Mouse (Mus musculus) intestine, embryonic 16.5 days (tissue): ENCODE measurements at regions not wholly inside any gene's neighbourhood (a gene's known extent, or its start where the extent isn't known, plus 50 kb on each side); places are given as distances from the start of the nearest gene placed in this dataset.

Source experiments
- ATAC-seq: fragments of 200-750 bp; cut with Nextera tagmentation; 2 replicates; pipeline ENCODE4 v1.8.0; 2017; ENCODE audit warnings: moderate TSS enrichment, moderate library complexity
- H3K27ac ChIP-seq: fragments of 300-500 bp; sonication (generic); 2 replicates; pipeline ENCODE4 v1.5.1; 2014; ENCODE audit warnings: mild to moderate bottlenecking, low read length
- H3K27me3 ChIP-seq: fragments of 300-500 bp; sonication (generic); replicated peaks from 2 replicates; pipeline ENCODE4 v1.6.1; 2014; ENCODE audit warnings: low read length, control low read depth, mixed read lengths; ENCODE audit not compliant: control insufficient read depth, insufficient read depth
- H3K36me3 ChIP-seq: fragments of 300-500 bp; sonication (generic); 2 replicates; pipeline ENCODE4 v1.6.1; 2014; ENCODE audit warnings: low read length, control low read depth; ENCODE audit not compliant: control insufficient read depth, insufficient read depth
- H3K4me1 ChIP-seq: fragments of 300-500 bp; sonication (generic); 2 replicates; pipeline ENCODE4 v1.6.1; 2014; ENCODE audit warnings: low read length, control low read depth, mixed read lengths; ENCODE audit not compliant: control insufficient read depth, insufficient read depth
- H3K4me2 ChIP-seq: fragments of 300-500 bp; sonication (generic); 2 replicates; pipeline ENCODE4 v1.6.1; 2014; ENCODE audit warnings: low read depth, low read length, control low read depth
- H3K4me3 ChIP-seq: fragments of 300-500 bp; sonication (generic); 2 replicates; pipeline ENCODE4 v1.5.1; 2014; ENCODE audit warnings: mild to moderate bottlenecking, low read length
- H3K9ac ChIP-seq: fragments of 300-500 bp; sonication (generic); 2 replicates; pipeline ENCODE4 v1.6.1; 2014; ENCODE audit warnings: low read depth, low read length
- H3K9me3 ChIP-seq: fragments of 300-500 bp; sonication (generic); 2 replicates; pipeline ENCODE4 v1.6.1; 2016; ENCODE audit warnings: low read length, control low read depth; ENCODE audit not compliant: control insufficient read depth
- WGBS: fragments of 180-500 bp; shearing (Covaris S2); extraction: QIAGEN DNeasy Blood & Tissue Kit; methylation state at CpG from one replicate; pipeline ENCODE4 v1.1.7; 2014; 5-methylcytosine and 5-hydroxymethylcytosine counted together

- no peak overlapping the region for H3K9ac ChIP-seq
- no peak for ATAC-seq
- 90% methylated on average over 3 of the region's 3 CpGs for WGBS
- H3K4me2 ChIP-seq: no peak overlapping the region
- no peaks in the 10 kb centered on the region for H3K4me1 ChIP-seq
- no peaks in the 10 kb centered on the region for H3K9me3 ChIP-seq
- no peak overlapping the region for H3K27ac ChIP-seq
- no peaks in the 10 kb centered on the region for H3K36me3 ChIP-seq
- H3K4me3 ChIP-seq: no peak overlapping the region
- H3K27me3 ChIP-seq: no peaks in the 10 kb centered on the region
Observed at GRCm38 (mm10) chr3:70196671-70197070, 189.3 kb downstream of the Otol1 start.

- no peak overlapping the region for H3K4me3 ChIP-seq
- no peak overlapping the region for H3K4me2 ChIP-seq
- no peaks in the 10 kb centered on the region for H3K4me1 ChIP-seq
- H3K9me3 ChIP-seq: no peaks in the 10 kb centered on the region
- no peaks in the 10 kb centered on the region for H3K27me3 ChIP-seq
- H3K9ac ChIP-seq: no peak overlapping the region
- no peak for ATAC-seq
- WGBS: 83% methylated on average over 3 of the region's 3 CpGs
- no peak overlapping the region for H3K27ac ChIP-seq
- no peaks in the 10 kb centered on the region for H3K36me3 ChIP-seq
Observed at GRCm38 (mm10) chr3:70198890-70199289, 191.5 kb downstream of the Otol1 start.

GRCm38 (mm10) chr3:70201334-70201943 lies 194.0 kb downstream of the Otol1 start:
- Histone ChIP-seq H3K27me3 (no peaks in the 10 kb centered on the region), H3K4me3 (no peak overlapping the region), H3K36me3 (no peaks in the 10 kb centered on the region), H3K4me1 (no peaks in the 10 kb centered on the region), H3K9me3 (no peaks in the 10 kb centered on the region), H3K4me2 (no peak overlapping the region), H3K9ac (no peak overlapping the region), H3K27ac (no peak overlapping the region)
- WGBS: 72% methylated on average over 3 of the region's 3 CpGs
- no peak for ATAC-seq

GRCm38 (mm10) chr3:70215195-70215594 lies 207.8 kb downstream of the Otol1 start:
- Histone ChIP-seq H3K9me3 (no peaks in the 10 kb centered on the region), H3K27me3 (no peaks in the 10 kb centered on the region), H3K4me2 (no peak overlapping the region), H3K27ac (no peak overlapping the region), H3K9ac (no peak overlapping the region), H3K4me3 (no peak overlapping the region), H3K36me3 (no peaks in the 10 kb centered on the region), H3K4me1 (no peaks in the 10 kb centered on the region)
- 86% methylated on average over 3 of the region's 3 CpGs for WGBS
- no peak for ATAC-seq

- no peaks in the 10 kb centered on the region for H3K4me1 ChIP-seq
- no peaks in the 10 kb centered on the region for H3K36me3 ChIP-seq
- no peaks in the 10 kb centered on the region for H3K9me3 ChIP-seq
- no peaks in the 10 kb centered on the region for H3K27me3 ChIP-seq
- H3K4me2 ChIP-seq: no peak overlapping the region
- H3K27ac ChIP-seq: no peak overlapping the region
- 78% methylated on average over 1 of the region's 1 CpGs for WGBS
- no peak overlapping the region for H3K4me3 ChIP-seq
- H3K9ac ChIP-seq: no peak overlapping the region
- no peak for ATAC-seq
Observed at GRCm38 (mm10) chr3:70216096-70216495, 208.7 kb downstream of the Otol1 start.

GRCm38 (mm10) chr3:70218757-70219360 lies 211.4 kb downstream of the Otol1 start:
- H3K9ac ChIP-seq: no peak overlapping the region
- no peak overlapping the region for H3K27ac ChIP-seq
- WGBS: 78% methylated on average over 4 of the region's 4 CpGs
- no peak overlapping the region for H3K4me3 ChIP-seq
- no peaks in the 10 kb centered on the region for H3K9me3 ChIP-seq
- no peaks in the 10 kb centered on the region for H3K36me3 ChIP-seq
- H3K27me3 ChIP-seq: no peaks in the 10 kb centered on the region
- ATAC-seq: no peak
- no peaks in the 10 kb centered on the region for H3K4me1 ChIP-seq
- no peak overlapping the region for H3K4me2 ChIP-seq

GRCm38 (mm10) chr3:70223443-70224065 lies 216.1 kb downstream of the Otol1 start:
- Histone ChIP-seq H3K4me3 (no peak overlapping the region), H3K9me3 (no peaks in the 10 kb centered on the region), H3K27ac (no peak overlapping the region), H3K4me1 (no peaks in the 10 kb centered on the region), H3K27me3 (no peaks in the 10 kb centered on the region), H3K4me2 (no peak overlapping the region), H3K9ac (no peak overlapping the region), H3K36me3 (no peaks in the 10 kb centered on the region)
- WGBS: 74% methylated on average over 3 of the region's 3 CpGs
- ATAC-seq: no peak

GRCm38 (mm10) chr3:70224846-70225245 lies 217.4 kb downstream of the Otol1 start:
- 87% methylated on average over 6 of the region's 6 CpGs for WGBS
- ATAC-seq: no peak
- Histone ChIP-seq H3K9me3 (no peaks in the 10 kb centered on the region), H3K27me3 (no peaks in the 10 kb centered on the region), H3K4me3 (no peak overlapping the region), H3K4me1 (no peaks in the 10 kb centered on the region), H3K36me3 (no peaks in the 10 kb centered on the region), H3K4me2 (no peak overlapping the region), H3K9ac (no peak overlapping the region), H3K27ac (no peak overlapping the region)

GRCm38 (mm10) chr3:70227165-70227564 lies 219.8 kb downstream of the Otol1 start:
- Histone ChIP-seq H3K27me3 (no peaks in the 10 kb centered on the region), H3K9ac (no peak overlapping the region), H3K4me2 (no peak overlapping the region), H3K36me3 (no peaks in the 10 kb centered on the region), H3K9me3 (no peaks in the 10 kb centered on the region), H3K27ac (no peak overlapping the region), H3K4me1 (no peaks in the 10 kb centered on the region), H3K4me3 (no peak overlapping the region)
- 72% methylated on average over 4 of the region's 4 CpGs for WGBS
- ATAC-seq: no peak
